Mouse (Mus musculus): ENCODE results near the gene Pmfbp1. TPM values are rescaled to one million over a fixed set of nuclear protein-coding genes. Genes with fewer than 3 reads are reported as not detected.
"Not testable (repeated sequence)": the region's sequence is repeated elsewhere in the genome, so short reads cannot be mapped to it uniquely, and the experiment has no call there.

The Pmfbp1 gene
- not detected in 2 replicates for polyA plus RNA-seq (2012; rRNA removed)

- H3K36me3 ChIP-seq (ENCODE audit: control insufficient read depth, insufficient read depth, low read length): no peaks in the 10 kb centered on the region
- H3K4me3 ChIP-seq (ENCODE audit: extremely low read depth, insufficient read depth, insufficient read length): no peak within 1 kb of the TSS
- no peaks in the 10 kb centered on the region for H3K27me3 ChIP-seq (ENCODE audit: control insufficient read depth, insufficient read depth, low read length)
- no peak for DNase-seq (ENCODE audit: low read depth in 1 of 2, low spot score in 2 of 2)
- no peaks in the 10 kb centered on the region for H3K4me1 ChIP-seq (ENCODE audit: control insufficient read depth, insufficient read depth, insufficient read length)
- 93% methylated on average over 6 of the region's 6 CpGs for WGBS
- TF ChIP-seq POLR2A (IDR thresholded peaks at IDR 0.05; ENCODE audit: low read depth, low read length) (no peak), CTCF (IDR thresholded peaks at IDR 0.05; ENCODE audit: extremely low read depth, insufficient read depth, insufficient read length, insufficient replicate concordance) (no peak)
- H3K27ac ChIP-seq (ENCODE audit: insufficient read depth, low read length): no peak within 1 kb of the TSS
These were observed at the start of gene Pmfbp1 for GRCm38 (mm10) chr8:109493727-109494126. Gene Pmfbp1 (plus strand): TSS chr8:109494027.

- not testable (repeated sequence) for H3K4me3 ChIP-seq (ENCODE audit: extremely low read depth, insufficient read depth, insufficient read length); H3K27ac ChIP-seq (ENCODE audit: insufficient read depth, low read length); H3K36me3 ChIP-seq (ENCODE audit: control insufficient read depth, insufficient read depth, low read length); DNase-seq (ENCODE audit: low read depth in 1 of 2, low spot score in 2 of 2); H3K27me3 ChIP-seq (ENCODE audit: control insufficient read depth, insufficient read depth, low read length); H3K4me1 ChIP-seq (ENCODE audit: control insufficient read depth, insufficient read depth, insufficient read length)
- WGBS: 40% methylated on average over 7 of the region's 7 CpGs
These were observed 46.9 kb upstream of the Pmfbp1 start for GRCm38 (mm10) chr8:109446896-109447295.

DNA sequence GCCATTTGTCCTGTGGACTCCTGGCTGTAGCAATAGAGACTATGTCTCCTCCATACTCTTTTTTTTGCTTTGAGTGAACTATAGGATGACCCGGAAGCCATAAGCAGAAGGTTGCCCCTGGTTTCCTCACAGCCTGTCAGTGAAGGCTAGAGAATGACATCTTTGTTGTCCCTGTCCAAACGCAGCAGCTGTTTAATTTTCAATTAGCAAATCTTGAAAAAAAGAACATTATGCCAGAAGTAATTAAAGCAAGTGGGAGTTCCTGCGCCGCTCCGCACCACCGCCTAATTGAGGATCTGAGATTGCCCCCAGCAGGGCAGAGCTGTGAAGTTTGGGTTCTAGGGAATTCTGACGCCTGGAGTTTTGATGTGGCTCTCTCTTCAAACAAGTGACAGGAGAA lies 42.8 kb upstream of the Pmfbp1 start:
- Histone ChIP-seq H3K36me3 (ENCODE audit: control insufficient read depth, insufficient read depth, low read length) (no peaks in the 10 kb centered on the region), H3K4me1 (ENCODE audit: control insufficient read depth, insufficient read depth, insufficient read length) (no peaks in the 10 kb centered on the region), H3K27ac (ENCODE audit: insufficient read depth, low read length) (no peak overlapping the region), H3K4me3 (ENCODE audit: extremely low read depth, insufficient read depth, insufficient read length) (no peak overlapping the region), H3K27me3 (ENCODE audit: control insufficient read depth, insufficient read depth, low read length) (no peaks in the 10 kb centered on the region)
- DNase-seq (ENCODE audit: low read depth in 1 of 2, low spot score in 2 of 2): no peak
- WGBS: 85% methylated on average over 7 of the region's 7 CpGs
- TF ChIP-seq CTCF (IDR thresholded peaks at IDR 0.05; ENCODE audit: extremely low read depth, insufficient read depth, insufficient read length, insufficient replicate concordance) (no peak), POLR2A (IDR thresholded peaks at IDR 0.05; ENCODE audit: low read depth, low read length) (no peak)

DNA sequence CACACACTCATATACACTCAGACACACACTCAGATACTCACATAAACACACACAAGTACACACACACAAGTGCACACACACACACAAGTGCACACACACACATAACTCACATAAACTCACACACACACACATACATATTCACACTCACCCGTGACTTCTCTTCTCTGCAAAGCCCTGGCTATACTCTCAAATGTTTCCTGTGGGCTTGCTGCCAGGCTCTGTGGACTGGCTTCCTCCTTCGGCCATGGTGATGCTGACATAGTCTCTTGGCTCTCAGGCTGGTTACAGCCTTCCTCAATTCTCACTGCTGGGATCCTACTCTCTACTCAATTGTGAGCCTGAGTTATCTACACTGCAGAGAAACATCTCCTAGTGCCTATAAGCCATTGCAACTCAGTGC lies 38.7 kb upstream of the Pmfbp1 start:
- no peak overlapping the region for H3K27ac ChIP-seq (ENCODE audit: insufficient read depth, low read length)
- H3K27me3 ChIP-seq (ENCODE audit: control insufficient read depth, insufficient read depth, low read length): no peaks in the 10 kb centered on the region
- 6% methylated on average over 2 of the region's 2 CpGs for WGBS
- no peak for DNase-seq (ENCODE audit: low read depth in 1 of 2, low spot score in 2 of 2)
- H3K36me3 ChIP-seq (ENCODE audit: control insufficient read depth, insufficient read depth, low read length): no peaks in the 10 kb centered on the region
- no peak overlapping the region for H3K4me3 ChIP-seq (ENCODE audit: extremely low read depth, insufficient read depth, insufficient read length)
- TF ChIP-seq POLR2A (IDR thresholded peaks at IDR 0.05; ENCODE audit: low read depth, low read length) (no peak), CTCF (IDR thresholded peaks at IDR 0.05; ENCODE audit: extremely low read depth, insufficient read depth, insufficient read length, insufficient replicate concordance) (no peak)
- no peaks in the 10 kb centered on the region for H3K4me1 ChIP-seq (ENCODE audit: control insufficient read depth, insufficient read depth, insufficient read length)

GRCm38 (mm10) chr8:109457387-109457786 lies 36.4 kb upstream of the Pmfbp1 start:
- TF ChIP-seq CTCF (IDR thresholded peaks at IDR 0.05; ENCODE audit: extremely low read depth, insufficient read depth, insufficient read length, insufficient replicate concordance) (no peak), POLR2A (IDR thresholded peaks at IDR 0.05; ENCODE audit: low read depth, low read length) (no peak)

GRCm38 (mm10) chr8:109458580-109458979 lies 35.2 kb upstream of the Pmfbp1 start:
- TF ChIP-seq POLR2A (IDR thresholded peaks at IDR 0.05; ENCODE audit: low read depth, low read length) (no peak), CTCF (IDR thresholded peaks at IDR 0.05; ENCODE audit: extremely low read depth, insufficient read depth, insufficient read length, insufficient replicate concordance) (no peak)
- DNase-seq (ENCODE audit: low read depth in 1 of 2, low spot score in 2 of 2): peak in 1 of 2 experiments; percentile 5
- no peak overlapping the region for H3K4me3 ChIP-seq (ENCODE audit: extremely low read depth, insufficient read depth, insufficient read length)
- no peaks in the 10 kb centered on the region for H3K27me3 ChIP-seq (ENCODE audit: control insufficient read depth, insufficient read depth, low read length)
- no peak overlapping the region for H3K27ac ChIP-seq (ENCODE audit: insufficient read depth, low read length)
- WGBS: 92% methylated on average over 12 of the region's 12 CpGs
- H3K4me1 ChIP-seq (ENCODE audit: control insufficient read depth, insufficient read depth, insufficient read length): no peaks in the 10 kb centered on the region
- H3K36me3 ChIP-seq (ENCODE audit: control insufficient read depth, insufficient read depth, low read length): no peaks in the 10 kb centered on the region

More at GRCm38 (mm10) chr8:109457387-109457786, 36.4 kb upstream of the Pmfbp1 start:
- no peaks in the 10 kb centered on the region for H3K4me1 ChIP-seq (ENCODE audit: control insufficient read depth, insufficient read depth, insufficient read length)
- H3K27ac ChIP-seq (ENCODE audit: insufficient read depth, low read length): no peak overlapping the region
- no peak overlapping the region for H3K4me3 ChIP-seq (ENCODE audit: extremely low read depth, insufficient read depth, insufficient read length)
- H3K36me3 ChIP-seq (ENCODE audit: control insufficient read depth, insufficient read depth, low read length): no peaks in the 10 kb centered on the region
- WGBS: 89% methylated on average over 8 of the region's 8 CpGs
- no peak for DNase-seq (ENCODE audit: low read depth in 1 of 2, low spot score in 2 of 2)
- no peaks in the 10 kb centered on the region for H3K27me3 ChIP-seq (ENCODE audit: control insufficient read depth, insufficient read depth, low read length)

- no peak overlapping the region for H3K4me3 ChIP-seq (ENCODE audit: extremely low read depth, insufficient read depth, insufficient read length)
- 17% methylated on average over 2 of the region's 2 CpGs for WGBS
- H3K36me3 ChIP-seq (ENCODE audit: control insufficient read depth, insufficient read depth, low read length): no peaks in the 10 kb centered on the region
- H3K27me3 ChIP-seq (ENCODE audit: control insufficient read depth, insufficient read depth, low read length): no peaks in the 10 kb centered on the region
- H3K4me1 ChIP-seq (ENCODE audit: control insufficient read depth, insufficient read depth, insufficient read length): no peaks in the 10 kb centered on the region
- DNase-seq (ENCODE audit: low read depth in 1 of 2, low spot score in 2 of 2): no peak
- no peak overlapping the region for H3K27ac ChIP-seq (ENCODE audit: insufficient read depth, low read length)
- TF ChIP-seq POLR2A (IDR thresholded peaks at IDR 0.05; ENCODE audit: low read depth, low read length) (no peak), CTCF (IDR thresholded peaks at IDR 0.05; ENCODE audit: extremely low read depth, insufficient read depth, insufficient read length, insufficient replicate concordance) (no peak)
These were observed 30.8 kb upstream of the Pmfbp1 start for GRCm38 (mm10) chr8:109463075-109463474.
